Mouse (Mus musculus) heart, postnatal 14 days (tissue): ENCODE results near the gene Ugt1a6b. TPM values are rescaled to one million over a fixed set of nuclear protein-coding genes. Genes with fewer than 3 reads are reported as not detected.
"Not testable (repeated sequence)": the region's sequence is repeated elsewhere in the genome, so short reads cannot be mapped to it uniquely, and the experiment has no call there.

Source experiments
- DNase-seq, 2 experiments: peaks; one replicate each; pipeline ENCODE4 v3.0.0; 2021 to 2022
- intact Hi-C: fragments of 180-260 bp; cut with DNase I; formaldehyde crosslinking; loops from one replicate; pipeline ENCODE4 v1.15.1; 2025
- total RNA-seq, 2 experiments: library from RNA; stranded (reverse); gene quantifications; 2 replicates each; pipeline ENCODE4 v1.2.3; 2021

The Ugt1a6b gene
- total RNA-seq, 2 experiments from 2014 or later, result 0.34 to 0.96 TPM

DNA sequence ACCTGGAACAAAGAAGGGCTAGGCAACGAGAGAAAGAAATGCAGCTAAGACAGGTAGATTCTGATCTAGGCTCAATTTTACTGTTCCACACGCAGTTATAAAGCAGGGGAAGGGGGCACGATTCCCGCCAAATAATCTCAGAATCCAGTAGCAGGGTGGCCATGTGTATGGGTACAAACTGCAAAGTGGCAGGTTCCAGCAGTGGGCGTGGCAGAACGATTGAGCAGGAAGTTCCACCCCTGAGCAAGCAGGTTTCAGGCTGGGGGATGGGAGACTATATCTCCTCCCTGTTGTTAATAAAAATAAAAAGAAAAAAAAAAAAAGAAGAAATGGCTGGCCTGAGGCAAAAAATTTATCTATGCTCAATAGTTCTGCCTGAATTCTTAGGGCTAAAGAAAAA, 9.7 kb downstream of the Ugt1a6b start:
- intact Hi-C loops, DNase-seq: not testable (repeated sequence)

GRCm38 (mm10) chr1:88120550-88120949, 17.5 kb downstream of the Ugt1a6b start:
- intact Hi-C loops, result loop anchor here (5.0 kb wide), 1 partner anchor 118 kb away; no protein-coding TSS in a partner anchor
- not testable (repeated sequence) for DNase-seq

DNA sequence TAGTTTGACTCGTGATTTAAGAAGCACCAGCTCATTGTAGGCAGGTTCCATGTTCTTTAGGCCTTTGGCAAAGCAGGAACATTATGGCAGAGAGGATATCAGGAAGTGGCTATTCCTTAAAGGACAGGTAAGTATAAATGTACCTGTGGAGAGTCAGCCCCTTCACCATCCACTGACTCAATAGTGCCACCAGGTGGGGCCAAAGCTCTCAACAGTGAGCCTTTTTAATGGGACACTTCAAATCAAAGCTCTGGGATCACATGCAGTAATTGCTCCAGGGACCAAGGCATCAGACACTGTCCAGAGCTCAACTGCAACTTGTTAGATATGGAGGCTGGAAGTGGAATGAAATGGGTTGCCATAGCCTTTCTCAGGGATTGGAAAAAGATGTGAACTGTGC, 18.5 kb downstream of the Ugt1a6b start:
- DNase-seq, result not testable (repeated sequence)
- intact Hi-C loops, result loop anchor here (5.0 kb wide), 1 partner anchor 119 kb away; no protein-coding TSS in a partner anchor

- DNase-seq, intact Hi-C loops: not testable (repeated sequence)
These were observed 22.8 kb downstream of the Ugt1a6b start for GRCm38 (mm10) chr1:88125827-88126360.

DNA sequence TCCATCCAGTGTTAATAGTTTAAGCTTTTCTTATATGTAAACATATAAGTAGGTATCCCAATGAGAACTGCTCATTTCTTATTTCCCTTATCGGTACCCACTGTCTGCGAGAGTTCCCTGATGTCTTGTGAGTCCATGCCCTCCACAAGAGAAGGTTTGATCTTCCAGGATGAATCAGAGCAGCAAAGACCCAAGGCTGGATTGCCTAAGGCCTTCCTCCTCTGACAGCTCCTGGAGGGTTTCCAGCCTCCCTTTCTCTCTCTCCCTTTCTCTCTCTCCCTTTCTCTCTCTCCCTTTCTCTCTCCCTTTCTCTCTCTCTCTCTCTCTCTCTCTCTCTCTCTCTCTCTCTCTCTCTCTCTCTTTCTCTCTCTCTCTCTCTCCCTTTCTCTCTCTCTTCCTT, 26.0 kb downstream of the Ugt1a6b start:
- DNase-seq, intact Hi-C loops: not testable (repeated sequence)

DNA sequence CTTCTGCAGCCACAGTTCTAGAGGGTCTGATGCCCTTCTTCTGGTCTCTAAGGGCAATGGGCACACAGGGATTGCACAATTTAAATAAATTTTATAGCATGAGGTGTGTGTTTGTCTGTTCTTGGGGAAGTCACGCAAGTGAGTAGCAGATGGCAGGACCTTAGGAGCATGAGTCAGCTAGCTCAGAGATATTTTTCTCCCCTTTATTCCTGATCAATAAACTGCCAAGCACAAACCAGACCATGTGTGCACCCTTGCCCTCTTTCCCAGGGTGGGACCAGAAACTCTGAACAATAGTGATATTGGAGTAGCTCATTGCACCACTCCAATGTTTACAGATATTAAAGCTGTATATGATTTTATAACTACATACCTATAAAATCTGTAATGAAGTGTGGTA, 27.2 kb downstream of the Ugt1a6b start:
- DNase-seq, intact Hi-C loops: not testable (repeated sequence)

GRCm38 (mm10) chr1:88133908-88134456, 30.9 kb downstream of the Ugt1a6b start:
- intact Hi-C loops, result no loop called here
- DNase-seq, result no peak

- peak; percentile 19 to 29 for DNase-seq
- intact Hi-C loops, result not testable (repeated sequence)
These were observed 31.5 kb downstream of the Ugt1a6b start, which contains the start of gene Ugt1a6a for GRCm38 (mm10) chr1:88134457-88135011. Gene Ugt1a6a, plus strand, starts transcription at chr1:88134809.

DNA sequence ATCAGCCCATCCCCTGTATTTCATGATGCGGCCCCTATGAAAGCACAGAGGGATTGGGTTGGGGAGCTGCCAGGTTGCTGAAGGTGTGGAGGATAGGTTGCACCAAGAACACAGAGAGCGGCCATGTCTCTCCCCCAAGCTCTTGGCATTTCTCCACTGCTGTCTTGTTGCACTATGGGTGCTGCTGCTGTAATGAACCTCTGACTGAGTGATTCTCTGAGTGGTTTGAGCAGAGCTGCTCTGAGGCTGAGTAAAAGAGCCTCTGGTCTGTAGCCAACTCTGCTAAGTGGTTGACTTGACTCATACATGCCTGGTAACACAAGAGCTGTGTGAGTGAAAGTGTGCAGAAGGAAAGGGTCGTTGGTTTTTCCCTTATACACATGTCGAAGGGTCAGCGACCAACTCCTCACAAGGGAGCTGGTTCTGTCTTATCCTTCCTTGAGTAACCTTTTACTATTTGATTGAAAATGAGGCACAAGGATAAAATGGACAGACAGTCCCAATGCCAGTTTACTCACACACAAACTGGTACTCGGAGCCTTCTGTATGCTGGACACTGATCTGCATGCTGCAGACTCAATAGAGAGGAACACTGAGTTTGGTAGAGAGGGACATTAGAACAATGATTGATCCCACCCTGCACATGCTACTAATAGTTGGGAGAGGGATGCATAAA, 32.3 kb downstream of the Ugt1a6b start:
- intact Hi-C loops, DNase-seq: not testable (repeated sequence)

- DNase-seq, result peak in 1 of 2 experiments; percentile 16
These were observed 33.6 kb downstream of the Ugt1a6b start for GRCm38 (mm10) chr1:88136646-88137045.

DNA sequence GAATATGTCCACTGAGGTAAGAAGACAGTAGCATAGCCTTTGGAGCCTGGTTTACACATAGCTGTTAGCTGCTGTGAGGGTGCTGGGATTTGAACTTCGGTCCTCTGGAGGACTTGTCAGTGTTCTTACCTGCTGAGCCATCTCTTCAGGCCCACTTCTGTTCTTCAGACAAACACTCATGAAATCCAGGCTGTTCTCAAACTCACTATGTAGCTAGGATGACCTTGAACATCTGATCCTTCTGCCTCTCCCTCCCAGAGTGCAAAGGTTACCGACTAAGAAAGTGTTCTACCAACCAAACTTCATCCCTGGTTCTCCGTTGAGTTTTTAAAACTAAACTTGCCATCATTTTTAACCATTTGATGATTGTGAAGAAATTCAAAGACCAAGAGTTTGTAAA, 34.2 kb downstream of the Ugt1a6b start:
- intact Hi-C loops, result no loop called here
- DNase-seq, result no peak

More at GRCm38 (mm10) chr1:88136646-88137045, 33.6 kb downstream of the Ugt1a6b start:
- intact Hi-C loops, result no loop called here

DNA sequence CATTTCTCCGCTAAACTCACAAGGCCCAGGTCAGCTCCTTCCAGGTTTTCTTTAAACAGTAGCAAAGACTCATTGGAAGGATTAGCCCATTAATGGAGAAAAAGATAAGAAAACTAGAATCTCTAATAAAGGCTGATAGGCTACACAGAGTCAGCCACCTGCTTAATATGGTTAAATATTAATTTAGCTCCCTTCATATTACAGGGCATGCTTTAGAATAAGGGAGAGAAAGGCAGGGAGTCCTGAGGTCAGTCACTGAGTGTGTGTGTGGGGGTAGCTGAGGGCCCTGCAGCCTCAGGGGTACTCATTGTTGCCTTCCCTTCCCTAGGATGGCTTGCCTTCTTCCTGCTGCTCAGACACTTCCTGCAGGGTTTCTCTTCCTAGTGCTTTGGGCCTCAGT, 35.1 kb downstream of the Ugt1a6b start:
- intact Hi-C loops, result no loop called here
- DNase-seq, result no peak

- DNase-seq, result not testable (repeated sequence)
These were observed 37.4 kb downstream of the Ugt1a6b start for GRCm38 (mm10) chr1:88140492-88140891.

DNA sequence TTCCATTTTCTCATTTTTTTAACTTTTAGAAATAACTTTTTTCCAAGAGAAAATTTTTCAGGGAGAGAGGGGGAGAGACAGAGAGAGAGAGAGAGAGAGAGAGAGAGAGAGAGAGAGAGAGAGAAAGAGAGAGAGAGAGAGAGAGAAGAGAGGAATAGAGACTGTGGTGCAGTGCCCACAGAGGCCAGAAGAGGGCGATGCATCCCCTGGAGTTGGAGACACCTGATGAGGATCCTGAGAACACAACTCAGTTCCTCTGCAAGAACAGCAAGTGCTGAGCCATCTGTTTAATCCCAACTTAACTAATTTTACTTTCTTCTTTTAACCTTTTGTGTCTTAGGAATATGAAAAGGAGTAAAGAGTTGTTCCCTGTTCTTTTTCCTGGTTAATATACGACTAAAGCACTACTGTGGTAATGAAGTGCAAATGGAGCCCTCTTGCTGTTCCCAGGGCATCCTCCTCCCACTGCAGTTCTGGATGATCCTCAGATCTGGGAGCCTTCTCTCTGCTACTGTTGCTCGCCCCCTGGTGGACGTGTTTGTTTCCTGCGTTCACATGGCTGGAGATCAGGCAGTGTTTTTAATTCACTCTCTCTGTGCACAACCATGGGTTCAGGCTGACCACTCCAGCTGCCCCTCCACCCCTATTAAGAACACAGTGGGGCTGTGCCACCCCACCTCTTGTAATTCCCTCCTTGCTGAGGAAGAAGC, 41.1 kb downstream of the Ugt1a6b start:
- DNase-seq, result peak; percentile 34 to 59
- intact Hi-C loops, result not testable (repeated sequence)

More at GRCm38 (mm10) chr1:88140492-88140891, 37.4 kb downstream of the Ugt1a6b start:
- intact Hi-C loops, result not testable (repeated sequence)

DNA sequence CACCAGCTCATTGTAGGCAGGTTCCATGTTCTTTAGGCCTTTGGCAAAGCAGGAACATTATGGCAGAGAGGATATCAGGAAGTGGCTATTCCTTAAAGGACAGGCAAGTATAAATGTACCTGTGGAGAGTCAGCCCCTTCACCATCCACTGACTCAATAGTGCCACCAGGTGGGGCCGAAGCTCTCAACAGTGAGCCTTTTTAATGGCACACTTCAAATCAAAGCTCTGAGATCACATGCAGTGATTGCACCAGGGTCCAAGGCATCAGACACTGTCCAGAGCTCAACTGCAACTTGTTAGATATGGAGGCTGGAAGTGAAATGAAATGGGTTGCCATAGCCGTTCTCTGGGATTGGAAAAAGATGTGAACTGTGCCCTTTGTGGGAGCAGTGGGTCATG, 42.2 kb downstream of the Ugt1a6b start:
- DNase-seq, intact Hi-C loops: not testable (repeated sequence)

DNA sequence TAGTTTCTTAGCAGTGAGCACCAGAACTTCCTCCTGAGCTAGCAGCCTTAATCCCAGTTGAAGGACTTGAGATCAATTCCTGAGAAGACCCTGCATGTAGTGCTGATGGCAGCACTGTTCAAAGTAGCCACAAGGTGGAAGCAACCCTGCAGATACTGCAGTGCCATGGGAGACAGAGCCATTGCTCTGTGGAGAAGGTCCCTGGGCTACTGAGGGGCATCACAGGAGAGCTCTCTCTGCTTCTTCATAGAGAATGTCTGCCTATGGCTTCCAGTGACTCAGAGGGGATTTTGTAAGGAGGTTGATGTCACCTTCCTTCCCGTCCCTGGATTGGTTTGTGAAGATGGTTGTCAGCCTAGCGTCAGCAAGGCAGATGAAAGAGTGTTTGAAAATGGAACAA, 47.1 kb downstream of the Ugt1a6b start:
- intact Hi-C loops, DNase-seq: not testable (repeated sequence)

GRCm38 (mm10) chr1:88158430-88158829, 55.4 kb downstream of the Ugt1a6b start:
- intact Hi-C loops, result no loop called here
- no peak for DNase-seq

DNA sequence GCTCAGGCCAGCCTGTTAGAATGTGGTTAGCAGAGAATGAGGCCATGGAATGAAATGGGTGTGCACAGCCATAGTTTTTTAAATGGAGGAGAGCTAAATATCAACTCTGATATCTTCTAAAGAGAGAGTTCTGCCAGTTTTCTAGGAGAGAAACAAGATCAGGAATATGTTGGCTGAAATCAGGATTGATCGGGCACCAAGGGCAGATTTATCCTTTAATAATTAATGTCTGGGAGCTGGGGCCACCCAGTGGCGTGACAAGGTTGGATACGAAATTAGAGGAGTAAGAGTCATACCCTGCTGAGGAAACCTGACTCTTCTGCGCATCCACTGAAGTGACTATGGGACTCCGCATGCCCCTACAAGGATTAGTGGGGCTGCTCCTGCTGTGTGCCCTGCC, 62.7 kb downstream of the Ugt1a6b start, which contains the start of gene Ugt1a5:
Gene Ugt1a5, plus strand, starts transcription at position 302 of the 400 bp plus-strand sequence.
- no peak for DNase-seq
- intact Hi-C loops, result no loop called here

DNA sequence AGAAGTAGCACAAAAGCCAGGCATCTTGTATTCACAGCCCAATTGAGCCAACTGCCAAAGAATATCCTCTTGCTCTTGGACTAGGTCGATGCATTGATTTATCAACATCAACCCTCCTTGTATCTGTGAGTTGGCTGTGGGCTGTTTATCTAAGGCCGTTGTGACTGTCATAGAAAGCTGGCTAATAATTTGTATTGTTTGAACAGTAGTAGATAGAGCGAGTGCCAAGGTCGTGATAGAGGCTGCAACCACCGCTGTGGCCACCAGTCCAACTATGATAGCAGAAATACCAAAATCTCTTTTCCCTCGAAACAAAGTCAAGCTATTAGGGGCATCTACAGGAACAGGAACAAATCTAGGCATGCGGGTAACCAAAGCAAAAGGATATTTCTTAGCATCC, 69.1 kb downstream of the Ugt1a6b start:
- intact Hi-C loops, DNase-seq: not testable (repeated sequence)

- intact Hi-C loops, result no loop called here
- DNase-seq, result no peak
These were observed 76.6 kb downstream of the Ugt1a6b start for GRCm38 (mm10) chr1:88179657-88180056.
